Mouse (Mus musculus): Measurements from ENCODE around the gene Fem1a. TPM values are rescaled to one million over a fixed set of nuclear protein-coding genes. Genes with fewer than 3 reads are reported as not detected.

Gene Fem1a
- total RNA-seq (2023), result 10 to 100 TPM; 13.9 to 14.6 TPM

DNA sequence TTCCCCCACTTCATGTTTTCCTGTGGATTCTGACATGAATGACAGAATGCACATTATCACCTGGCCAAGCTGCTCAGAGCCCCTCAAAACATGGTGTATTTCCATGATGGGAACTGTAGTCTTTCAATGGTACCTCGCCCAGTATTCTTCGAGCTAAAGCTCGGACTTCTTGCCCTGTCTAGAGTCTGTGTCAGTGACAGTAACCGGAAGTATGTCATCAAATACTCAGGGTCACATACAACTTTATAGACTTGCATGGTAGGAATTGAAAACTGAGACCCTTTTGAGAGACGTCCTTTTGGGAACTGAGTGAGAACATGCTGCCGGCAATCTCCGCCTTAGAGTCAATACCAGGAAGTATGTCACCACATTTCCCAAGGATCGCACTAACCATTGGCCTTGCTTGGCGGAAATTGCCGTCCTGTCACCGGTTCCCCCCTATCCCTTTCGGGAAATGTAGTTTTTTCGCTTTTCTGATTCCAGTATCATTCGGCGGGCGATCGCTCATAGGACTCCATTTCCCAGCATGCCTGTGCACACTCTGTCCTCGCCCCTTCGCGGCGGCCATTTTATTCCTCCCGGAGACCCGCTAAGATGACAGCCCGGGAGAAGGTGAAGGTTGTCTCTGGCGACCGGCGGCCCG is at the start of gene Fem1a:
Fem1a (plus strand) TSS at position 572 of the 643 bp plus-strand sequence.

DNA sequence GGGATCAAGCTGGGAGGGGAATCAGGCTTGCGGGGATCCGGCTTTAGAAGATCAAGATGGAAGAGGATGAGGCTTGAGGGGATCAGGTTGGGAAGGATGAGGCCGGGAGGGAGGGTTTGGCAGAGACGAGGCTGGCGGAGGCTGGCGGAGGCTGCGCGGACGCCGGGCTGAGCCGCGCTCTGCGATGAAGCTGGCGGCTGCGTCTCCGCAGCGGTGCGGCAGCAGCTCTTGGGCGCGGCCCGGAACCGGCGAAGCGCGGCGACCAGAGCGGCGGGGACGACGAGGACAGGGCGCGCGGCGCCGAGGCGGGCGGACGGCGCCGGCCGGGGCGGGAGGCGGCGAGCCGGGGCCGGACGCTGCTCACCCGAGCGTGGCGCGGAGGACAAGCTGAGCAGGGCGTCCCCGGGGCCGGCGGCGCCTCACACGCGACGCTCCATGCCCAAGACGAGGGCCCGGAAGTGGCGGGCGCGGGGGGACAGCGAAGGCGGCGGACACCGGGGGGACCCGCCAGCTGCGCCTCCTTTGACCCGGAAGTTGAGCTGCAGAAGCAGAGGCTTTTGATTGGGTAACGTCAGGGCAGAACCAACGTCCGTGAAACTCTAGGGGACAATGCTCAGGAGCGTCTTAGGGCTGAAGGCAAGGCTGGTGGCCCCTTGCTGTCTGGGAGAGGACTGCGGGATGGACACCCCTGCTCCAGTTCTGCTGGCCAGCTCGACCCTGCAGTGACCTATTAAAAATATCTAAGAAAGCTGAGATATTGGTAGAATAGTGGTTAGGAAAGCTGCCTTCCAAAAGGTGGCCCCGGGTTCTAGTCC is 38.0 kb upstream of the Fem1a start, which contains the start of gene Dpp9:
Dpp9 (minus strand) TSS at position 529 of the 815 bp plus-strand sequence.

DNA sequence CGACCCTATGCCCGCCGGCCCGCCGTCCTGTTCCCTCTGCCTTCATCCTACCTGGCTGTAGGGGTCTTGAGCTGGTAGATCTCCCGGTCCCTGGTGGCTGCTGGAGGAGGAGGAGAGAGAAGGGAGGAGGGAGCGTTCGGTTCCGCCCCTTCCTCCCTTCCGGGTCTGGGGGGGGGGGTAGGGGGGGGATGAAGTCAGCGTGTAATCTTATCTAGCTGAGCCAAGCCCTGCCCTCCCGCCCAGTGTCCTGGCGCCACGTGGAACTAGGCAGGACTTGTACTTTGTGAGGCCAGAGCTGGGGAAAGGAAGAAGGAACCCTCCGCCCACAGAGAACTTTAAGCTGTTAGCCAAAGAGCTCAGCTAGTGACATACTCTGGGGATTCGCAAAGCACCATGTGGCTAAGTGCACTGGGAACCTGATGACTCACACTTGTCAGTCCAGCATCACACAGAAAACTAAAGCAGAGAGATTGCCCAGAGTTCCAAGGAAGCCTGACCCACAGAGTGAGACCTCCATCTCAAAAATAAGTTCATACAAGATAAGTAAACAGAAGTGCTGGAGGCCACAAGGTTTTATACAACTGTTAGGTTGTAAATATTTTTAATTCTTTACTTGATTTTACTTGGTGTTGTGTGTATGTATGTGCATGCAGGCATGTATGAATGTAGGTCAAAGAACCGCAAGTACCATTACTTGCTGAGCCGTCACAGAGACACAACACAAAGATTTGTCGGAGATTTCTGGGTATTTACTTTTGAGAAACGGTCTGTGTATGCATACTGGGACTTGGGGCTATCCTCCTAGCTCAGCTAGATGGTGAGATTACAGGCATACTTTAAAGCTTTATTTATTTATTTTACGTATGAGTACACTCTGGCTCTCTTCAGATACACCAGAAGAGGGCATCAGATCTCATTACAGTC is 20.3 kb downstream of the Fem1a start, which contains the start of gene Ticam1:
Ticam1 (minus strand) TSS at position 144 of the 924 bp plus-strand sequence.

DNA sequence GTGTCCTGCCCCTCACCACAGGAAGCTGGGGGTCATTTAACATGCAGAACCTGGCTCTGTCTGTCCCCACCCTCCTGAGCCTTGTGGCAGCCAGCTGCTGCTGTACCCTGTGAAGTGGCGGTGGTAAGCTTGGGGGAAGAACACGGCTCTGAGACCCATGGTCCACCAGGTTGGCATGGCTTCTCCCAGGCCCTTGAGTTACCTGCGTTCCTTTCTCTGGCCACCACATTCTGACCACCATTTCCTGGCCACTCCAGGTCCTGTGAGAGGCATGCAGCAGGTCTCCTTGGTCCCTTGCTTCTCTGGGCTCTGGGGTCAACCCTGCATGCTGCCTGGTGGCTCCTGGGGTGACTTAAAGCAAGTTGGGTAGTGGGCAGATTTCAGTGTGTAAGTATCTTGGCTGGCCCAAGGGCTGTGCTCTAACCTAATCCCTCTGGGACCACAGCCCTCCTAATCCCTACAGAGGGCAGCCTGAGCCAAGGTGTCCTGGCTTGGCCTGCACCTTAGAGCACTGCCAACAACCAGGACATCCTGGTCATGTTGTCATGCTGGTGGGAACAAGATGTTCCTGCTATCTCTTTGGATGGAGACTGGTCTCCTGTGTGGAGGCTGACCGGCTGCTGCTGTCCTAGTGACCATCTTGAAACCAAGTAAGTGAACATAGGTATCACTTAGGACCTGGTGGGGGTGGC is 36.1 kb downstream of the Fem1a start, which contains the start of gene Plin3:
Plin3 (minus strand) TSS at position 343 of the 692 bp plus-strand sequence.

DNA sequence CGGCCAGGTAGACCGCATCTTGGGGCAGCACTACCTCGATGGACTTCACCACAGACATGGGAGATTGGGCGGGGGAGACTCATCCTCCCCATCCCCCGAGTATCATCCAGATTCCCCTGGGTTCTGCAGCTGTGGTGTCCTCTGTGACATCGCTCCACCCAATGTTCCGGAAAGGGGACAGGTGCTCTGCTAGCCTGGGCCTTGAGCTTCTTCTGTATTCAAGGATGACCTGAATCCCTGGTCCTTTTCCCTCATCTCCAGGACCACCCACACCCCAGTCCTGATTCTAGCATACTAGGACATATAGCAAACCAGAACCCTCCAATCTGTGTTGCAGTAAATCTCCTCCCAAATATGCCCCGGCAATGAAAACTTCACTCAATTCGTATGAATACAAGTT is 43.6 kb downstream of the Fem1a start, which contains the start of gene Arrdc5:
Arrdc5 (minus strand) TSS at position 101 of the 400 bp plus-strand sequence.

DNA sequence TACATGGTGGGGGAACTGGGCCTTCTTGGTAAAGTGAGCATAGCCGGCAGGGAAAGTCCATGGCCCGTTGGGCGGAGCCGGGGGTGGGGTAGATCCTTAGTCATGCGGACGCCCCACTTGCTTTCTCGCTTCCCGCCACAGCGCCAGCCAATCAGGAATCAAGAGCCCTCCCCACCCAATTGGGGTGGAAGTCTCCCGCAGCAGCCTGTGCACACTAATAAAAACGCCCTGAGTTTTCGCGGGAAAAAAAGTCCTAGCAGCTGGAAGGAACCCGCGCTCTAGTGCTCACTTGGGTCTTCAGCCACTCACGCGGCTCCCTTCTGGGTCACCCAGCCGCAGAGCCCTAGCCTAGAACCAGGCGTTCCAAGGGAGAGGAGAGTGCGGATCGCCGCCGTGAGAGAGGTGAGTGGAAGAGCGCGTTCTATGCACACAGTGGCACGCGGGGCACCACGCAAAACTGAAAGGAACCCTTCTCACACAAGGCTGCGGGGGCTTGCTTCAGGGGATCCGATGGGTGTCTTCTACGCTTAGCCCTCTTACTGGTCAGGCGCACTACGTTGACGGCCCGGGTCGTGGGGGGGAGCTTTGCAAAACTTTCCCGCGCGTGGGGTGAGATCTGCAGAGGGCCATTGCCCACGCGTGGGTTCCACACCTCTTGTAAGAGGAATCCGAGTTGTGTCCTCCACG is 46.7 kb downstream of the Fem1a start, which contains the start of gene Uhrf1:
Uhrf1 (plus strand) TSS at position 162 of the 687 bp plus-strand sequence.

Other genes with a start within 250 kb of the Fem1a start
- gene Sh3gl1, start 220.2 kb upstream of the Fem1a start, total RNA-seq (2023), result 10 to 100 TPM; 56.9 to 59.5 TPM
- 10 to 100 TPM; 20.0 to 29.1 TPM for gene Chaf1a, start 216.4 kb upstream of the Fem1a start, total RNA-seq (2023)
- gene Ubxn6, start 181.8 kb upstream of the Fem1a start, total RNA-seq (2023), result 10 to 100 TPM; 24.1 to 29.2 TPM
- gene Hdgfl2, start 177.2 kb upstream of the Fem1a start, total RNA-seq (2023), result 10 to 100 TPM; 49.3 to 54.5 TPM
- under 1 TPM; 0.28 to 0.49 TPM for gene Plin4, start 147.0 kb upstream of the Fem1a start, total RNA-seq (2023)
- 1 to 10 TPM in 1 of 2 experiments, under 1 TPM in 1; 0.94 to 1.9 TPM for gene Plin5, start 139.2 kb upstream of the Fem1a start, total RNA-seq (2023)
- 100 to 1,000 TPM; 184 to 229 TPM for gene Lrg1, start 134.8 kb upstream of the Fem1a start, total RNA-seq (2023)
- gene Sema6b, start 116.5 kb upstream of the Fem1a start, total RNA-seq (2023), result 1 to 10 TPM; 5.7 to 5.8 TPM
- 1 to 10 TPM; 2.2 to 2.3 TPM for gene Tnfaip8l1, start 94.3 kb upstream of the Fem1a start, total RNA-seq (2023)
- 10 to 100 TPM; 30.2 to 32.1 TPM for gene Mydgf, start 72.9 kb upstream of the Fem1a start, total RNA-seq (2023)
- 10 to 100 TPM; 34.8 to 38.4 TPM for gene Dpp9, start 37.9 kb upstream of the Fem1a start, total RNA-seq (2023)
- 10 to 100 TPM; 12.9 to 13.2 TPM for gene Ticam1, start 20.0 kb downstream of the Fem1a start, total RNA-seq (2023)
- gene Plin3, start 36.1 kb downstream of the Fem1a start, total RNA-seq (2023), result 10 to 100 TPM; 44.9 to 47.3 TPM
- not detected for gene Arrdc5, start 43.5 kb downstream of the Fem1a start, total RNA-seq (2023)
- 100 to 1,000 TPM in 1 of 2 experiments, 10 to 100 TPM in 1; 87.5 to 111 TPM for gene Uhrf1, start 46.5 kb downstream of the Fem1a start, total RNA-seq (2023)
- 10 to 100 TPM; 19.0 to 22.6 TPM for gene Kdm4b, start 69.3 kb downstream of the Fem1a start, total RNA-seq (2023)
- gene Ptprs, start 219.7 kb downstream of the Fem1a start, total RNA-seq (2023), result 10 to 100 TPM; 22.9 to 28.8 TPM

All from neutrophil, adult 83 days (primary cell).